Mouse (Mus musculus) c-Kit-negative CD71-positive TER-119-positive erythroid progenitor cells, embryonic 14.5 days (primary cell): ENCODE results near the gene Gas2l1.
"Not testable (repeated sequence)": the region's sequence is repeated elsewhere in the genome, so short reads cannot be mapped to it uniquely, and the experiment has no call there.

Experiments
- DNase-seq: peaks from one replicate; pipeline ENCODE4 v3.0.0-alpha.2; 2013; ENCODE audit warnings: low read depth, low spot score

Gas2l1 gene

GRCm38 (mm10) chr11:5065056-5065821 is at the start of gene Gas2l1:
TSS of gene Gas2l1 (minus strand) at chr11:5065327.
- peak; percentile 79 for DNase-seq

- no peak for DNase-seq
Measured at GRCm38 (mm10) chr11:5113645-5114044, 48.5 kb upstream of the Gas2l1 start.

- no peak for DNase-seq
Measured at GRCm38 (mm10) chr11:5109441-5109840, 44.3 kb upstream of the Gas2l1 start.

GRCm38 (mm10) chr11:5103986-5104509 is 38.9 kb upstream of the Gas2l1 start:
- DNase-seq = no peak

- DNase-seq = no peak
Measured at GRCm38 (mm10) chr11:5102384-5102783, 37.3 kb upstream of the Gas2l1 start.

- no peak for DNase-seq
Measured at GRCm38 (mm10) chr11:5101641-5102040, 36.5 kb upstream of the Gas2l1 start.

GRCm38 (mm10) chr11:5100801-5101200 is 35.7 kb upstream of the Gas2l1 start:
- DNase-seq = no peak

GRCm38 (mm10) chr11:5100283-5100682 is 35.2 kb upstream of the Gas2l1 start:
- DNase-seq = no peak

- peak; percentile 72 for DNase-seq
Measured at GRCm38 (mm10) chr11:5099576-5100183, 34.6 kb upstream of the Gas2l1 start.

GRCm38 (mm10) chr11:5098736-5099542 is 33.8 kb upstream of the Gas2l1 start, which contains the start of the genes Rhbdd3 and Ewsr1:
TSS of gene Rhbdd3 (plus strand) at chr11:5098926.
TSS of gene Ewsr1 (minus strand) at chr11:5099266.
- peak; percentile 98 for DNase-seq

- peak; percentile 60 for DNase-seq
Measured at GRCm38 (mm10) chr11:5098035-5098735, 33.1 kb upstream of the Gas2l1 start.

GRCm38 (mm10) chr11:5096480-5097020 is 31.4 kb upstream of the Gas2l1 start:
- DNase-seq = no peak

- no peak for DNase-seq
Measured at GRCm38 (mm10) chr11:5095877-5096276, 30.8 kb upstream of the Gas2l1 start.

GRCm38 (mm10) chr11:5091706-5092105 is 26.6 kb upstream of the Gas2l1 start:
- DNase-seq = no peak

- no peak for DNase-seq
Measured at GRCm38 (mm10) chr11:5089147-5089546, 24.0 kb upstream of the Gas2l1 start.

- not testable (repeated sequence) for DNase-seq
Measured at GRCm38 (mm10) chr11:5076843-5077242, 11.7 kb upstream of the Gas2l1 start.

- DNase-seq = no peak
Measured at GRCm38 (mm10) chr11:5075760-5076159, 10.6 kb upstream of the Gas2l1 start.

GRCm38 (mm10) chr11:5074882-5075281 is 9.8 kb upstream of the Gas2l1 start:
- DNase-seq = no peak

GRCm38 (mm10) chr11:5068126-5068971 is 3.2 kb upstream of the Gas2l1 start:
- no peak for DNase-seq

GRCm38 (mm10) chr11:5067063-5067462 is 1.9 kb upstream of the Gas2l1 start:
- DNase-seq = no peak
